Mouse (Mus musculus) thymus, postnatal 36 days (tissue): Measurements from ENCODE around the gene Ifna6.

ENCODE experiments used
- DNase-seq, 2 experiments: peaks; one replicate each; pipeline ENCODE4 v3.0.0; 2022; ENCODE audit warnings: mixed read lengths in 2 of 2

Ifna6 gene

GRCm38 (mm10) chr4:88849698-88850097 lies 22.5 kb downstream of the Ifna6 start, which contains the start of gene Ifna1:
Ifna1 (plus strand) TSS chr4:88850087.
- no peak for DNase-seq

GRCm38 (mm10) chr4:88851026-88851763 lies 24.0 kb downstream of the Ifna6 start:
- DNase-seq = no peak

GRCm38 (mm10) chr4:88859214-88859613 lies 32.0 kb downstream of the Ifna6 start:
- DNase-seq = no peak

- DNase-seq = no peak
Observed at GRCm38 (mm10) chr4:88863309-88863708, 36.1 kb downstream of the Ifna6 start.

GRCm38 (mm10) chr4:88864599-88864998 lies 37.4 kb downstream of the Ifna6 start:
- DNase-seq = peak; percentile 62 to 70

- DNase-seq = no peak
Observed at GRCm38 (mm10) chr4:88865011-88865569, 37.9 kb downstream of the Ifna6 start.

- DNase-seq = peak; percentile 82 to 85
Observed at GRCm38 (mm10) chr4:88867366-88867925, 40.2 kb downstream of the Ifna6 start.

GRCm38 (mm10) chr4:88867926-88868911 lies 41.0 kb downstream of the Ifna6 start:
- peak; percentile 65 to 67 for DNase-seq

GRCm38 (mm10) chr4:88872691-88873090 lies 45.5 kb downstream of the Ifna6 start:
- no peak for DNase-seq

- DNase-seq = no peak
Observed at GRCm38 (mm10) chr4:88875435-88876095, 48.3 kb downstream of the Ifna6 start.

- DNase-seq = no peak
Observed at GRCm38 (mm10) chr4:88876520-88876919, 49.3 kb downstream of the Ifna6 start.
